Mouse (Mus musculus): ENCODE results near the gene Tefm. TPM values are rescaled to one million over a fixed set of nuclear protein-coding genes. Genes with fewer than 3 reads are reported as not detected.
A peak's percentile ranks its signal among the peaks of the same experiment; 100 is the strongest.

Gene Tefm
- total RNA-seq, 2 experiments from 2014 or later = 21.0 to 22.2 TPM

- no peak for DNase-seq
These were observed 43.4 kb downstream of the Tefm start for GRCm38 (mm10) chr11:80098444-80099056.

GRCm38 (mm10) chr11:80090555-80091164 is 51.3 kb downstream of the Tefm start:
- DNase-seq = no peak

GRCm38 (mm10) chr11:80089817-80090214 is 52.2 kb downstream of the Tefm start:
- no peak for DNase-seq

GRCm38 (mm10) chr11:80088917-80089816 is 52.8 kb downstream of the Tefm start, which contains the start of gene Atad5:
Atad5 (plus strand) TSS chr11:80089400.
- DNase-seq = peak; percentile 95

GRCm38 (mm10) chr11:80086844-80087243 is 55.1 kb downstream of the Tefm start:
- DNase-seq = peak; percentile 88

Other genes with a start within 250 kb of the Tefm start
- 10 to 100 TPM; 29.4 to 36.0 TPM for gene Utp6, start 179.8 kb downstream of the Tefm start, total RNA-seq (2021)
- gene Suz12, start 149.1 kb downstream of the Tefm start, total RNA-seq (2021) = 10 to 100 TPM; 24.5 to 28.8 TPM
- 10 to 100 TPM; 11.6 to 14.9 TPM for gene Crlf3, start 61.2 kb downstream of the Tefm start, total RNA-seq (2021)
- 1 to 10 TPM; 3.6 to 3.8 TPM for gene Atad5, start 52.8 kb downstream of the Tefm start, total RNA-seq (2021)
- 1 to 10 TPM; 6.9 to 9.3 TPM for gene Adap2, start 11.9 kb upstream of the Tefm start, total RNA-seq (2021)
- 1 to 10 TPM; 4.0 to 6.6 TPM for gene Rnf135, start 41.7 kb upstream of the Tefm start, total RNA-seq (2021)
- gene Rhot1, start 66.8 kb upstream of the Tefm start, total RNA-seq (2021) = 10 to 100 TPM; 45.4 to 50.6 TPM
- gene Rhbdl3, start 158.7 kb upstream of the Tefm start, total RNA-seq (2021) = 10 to 100 TPM; 11.3 to 14.0 TPM
- gene 5730455P16Rik, start 235.9 kb upstream of the Tefm start, total RNA-seq (2021) = 10 to 100 TPM; 25.5 to 25.9 TPM
- 10 to 100 TPM; 68.8 to 91.9 TPM for gene Zfp207, start 241.1 kb upstream of the Tefm start, total RNA-seq (2021)